Mouse (Mus musculus): ENCODE measurements around the gene Vnn1. TPM values are rescaled to one million over a fixed set of nuclear protein-coding genes. Genes with fewer than 3 reads are reported as not detected.

Gene Vnn1
- total and polyA plus RNA-seq, 3 experiments = not detected

- no peak within 1 kb of the TSS for H3K9ac ChIP-seq (ENCODE audit: insufficient read depth, low read depth)
- H3K27me3 ChIP-seq (replicated peaks) = no peaks in the 10 kb centered on the region
- H3K4me3 ChIP-seq (replicated peaks in 1 of 3; ENCODE audit: low read depth in 2 of 3, low read length in 2 of 3, poor library complexity in 1 of 3) = no peak within 1 kb of the TSS
- H3K9me3 ChIP-seq (replicated peaks; ENCODE audit: low read length) = no peaks in the 10 kb centered on the region
- no peaks in the 10 kb centered on the region; a peak in 1 of 4 replicates for H3K4me1 ChIP-seq (ENCODE audit: control insufficient read depth in 1 of 2, insufficient read depth in 2 of 2)
- dilution Hi-C loops (cut with MboI; ENCODE audit: extremely low pct_ligation_motif_present, extremely low pct_unique_long_range_greater_than_20kb, low sequenced_read_pairs) (no loop called here), in situ Hi-C loops (cut with MboI; ENCODE audit: low pct_ligation_motif_present, low pct_unique_long_range_greater_than_20kb, low sequenced_read_pairs) (no loop called here)
- no peaks in the 10 kb centered on the region for H3K79me2 ChIP-seq (replicated peaks; ENCODE audit: control insufficient read depth, extremely low read depth, insufficient read depth, poor library complexity, severe bottlenecking)
- no peak for DNase-seq (ENCODE audit: extremely low read depth)
- no peaks in the 10 kb centered on the region for H3K36me3 ChIP-seq (replicated peaks in 1 of 2; ENCODE audit: control insufficient read depth in 1 of 2, insufficient read depth in 1 of 2, low read length in 1 of 2)
- no peak within 1 kb of the TSS for H3K27ac ChIP-seq (ENCODE audit: insufficient read depth, low read depth)
- H3K4me2 ChIP-seq (ENCODE audit: insufficient read depth, low read depth, poor library complexity, severe bottlenecking) = no peak within 1 kb of the TSS
- TF ChIP-seq CHD1 (IDR thresholded peaks at IDR 0.05; ENCODE audit: low read depth, low read length) (no peak), E2F4 (IDR thresholded peaks at IDR 0.05; ENCODE audit: insufficient replicate concordance, low read depth, low read length) (no peak), CTCF (conservative IDR thresholded peaks at IDR 0.05 in 1 of 2, IDR thresholded peaks at IDR 0.05 in 1 of 2; ENCODE audit: low read depth in 2 of 2, low read length in 2 of 2) (no peak), ZKSCAN1 (IDR thresholded peaks at IDR 0.05; ENCODE audit: borderline replicate concordance, low read depth, low read length) (no peak), ZNF384 (IDR thresholded peaks at IDR 0.05; ENCODE audit: low read depth, low read length) (no peak), ZC3H11A (IDR thresholded peaks at IDR 0.05; ENCODE audit: low read depth, low read length) (no peak), RCOR1 (conservative IDR thresholded peaks at IDR 0.05; ENCODE audit: low read depth, low read length) (no peak)
These were observed 25.6 kb downstream of the Vnn1 start, which contains the start of gene Taar1 for GRCm38 (mm10) chr10:23920056-23920455. TSS of gene Taar1 (plus strand) at chr10:23920356.

GRCm38 (mm10) chr10:23922468-23922867 is 28.0 kb downstream of the Vnn1 start:
- Histone ChIP-seq H3K79me2 (replicated peaks; ENCODE audit: control insufficient read depth, extremely low read depth, insufficient read depth, poor library complexity, severe bottlenecking) (no peaks in the 10 kb centered on the region), H3K4me3 (replicated peaks in 1 of 3; ENCODE audit: low read depth in 2 of 3, low read length in 2 of 3, poor library complexity in 1 of 3) (no peak overlapping the region), H3K27ac (ENCODE audit: insufficient read depth, low read depth) (no peak overlapping the region), H3K9ac (ENCODE audit: insufficient read depth, low read depth) (no peak overlapping the region), H3K36me3 (replicated peaks in 1 of 2; ENCODE audit: control insufficient read depth in 1 of 2, insufficient read depth in 1 of 2, low read length in 1 of 2) (no peaks in the 10 kb centered on the region), H3K9me3 (replicated peaks; ENCODE audit: low read length) (no peaks in the 10 kb centered on the region), H3K4me2 (ENCODE audit: insufficient read depth, low read depth, poor library complexity, severe bottlenecking) (no peak overlapping the region), H3K27me3 (replicated peaks) (no peaks in the 10 kb centered on the region), H3K4me1 (ENCODE audit: control insufficient read depth in 1 of 2, insufficient read depth in 2 of 2) (no peaks in the 10 kb centered on the region; a peak in 1 of 4 replicates)
- in situ Hi-C loops (cut with MboI; ENCODE audit: low pct_ligation_motif_present, low pct_unique_long_range_greater_than_20kb, low sequenced_read_pairs) = no loop called here
- TF ChIP-seq MAZ (IDR thresholded peaks at IDR 0.05; ENCODE audit: low read depth, low read length) (no peak), SIN3A (IDR thresholded peaks at IDR 0.05; ENCODE audit: low read length) (no peak), HCFC1 (IDR thresholded peaks at IDR 0.05; ENCODE audit: low read depth, low read length) (no peak), E2F4 (IDR thresholded peaks at IDR 0.05; ENCODE audit: insufficient replicate concordance, low read depth, low read length) (no peak), ZKSCAN1 (IDR thresholded peaks at IDR 0.05; ENCODE audit: borderline replicate concordance, low read depth, low read length) (no peak), EP300 (IDR thresholded peaks at IDR 0.05; ENCODE audit: low read length) (no peak), POLR2A (IDR thresholded peaks at IDR 0.05; ENCODE audit: low read depth, low read length) (no peak), TCF12 (IDR thresholded peaks at IDR 0.05; ENCODE audit: low read depth, low read length) (no peak), IRF4 (IDR thresholded peaks at IDR 0.05; ENCODE audit: low read depth, low read length) (no peak), UBTF (IDR thresholded peaks at IDR 0.05; ENCODE audit: low read depth, low read length) (no peak), PAX5 (IDR thresholded peaks at IDR 0.05; ENCODE audit: low read length) (no peak), POLR2AphosphoS2 (IDR thresholded peaks at IDR 0.05; ENCODE audit: low read depth, low read length) (no peak), KAT2A (IDR thresholded peaks at IDR 0.05; ENCODE audit: insufficient replicate concordance, low read length) (no peak), RCOR1 (conservative IDR thresholded peaks at IDR 0.05; ENCODE audit: low read depth, low read length) (no peak), MEF2A (IDR thresholded peaks at IDR 0.05; ENCODE audit: borderline replicate concordance, low read depth, low read length) (no peak), TBP (conservative IDR thresholded peaks at IDR 0.05; ENCODE audit: low read depth, low read length) (no peak), MAX (IDR thresholded peaks at IDR 0.05; ENCODE audit: low read length) (no peak), ETS1 (conservative IDR thresholded peaks at IDR 0.05; ENCODE audit: low read depth, low read length) (no peak)
- DNase-seq (ENCODE audit: extremely low read depth) = no peak
- dilution Hi-C loops (cut with MboI; ENCODE audit: extremely low pct_ligation_motif_present, extremely low pct_unique_long_range_greater_than_20kb, low sequenced_read_pairs) = no loop called here

Measured in CH12.LX (cell line).